Mouse (Mus musculus): Measurements from ENCODE around the gene Eif2d.

The Eif2d gene

DNA sequence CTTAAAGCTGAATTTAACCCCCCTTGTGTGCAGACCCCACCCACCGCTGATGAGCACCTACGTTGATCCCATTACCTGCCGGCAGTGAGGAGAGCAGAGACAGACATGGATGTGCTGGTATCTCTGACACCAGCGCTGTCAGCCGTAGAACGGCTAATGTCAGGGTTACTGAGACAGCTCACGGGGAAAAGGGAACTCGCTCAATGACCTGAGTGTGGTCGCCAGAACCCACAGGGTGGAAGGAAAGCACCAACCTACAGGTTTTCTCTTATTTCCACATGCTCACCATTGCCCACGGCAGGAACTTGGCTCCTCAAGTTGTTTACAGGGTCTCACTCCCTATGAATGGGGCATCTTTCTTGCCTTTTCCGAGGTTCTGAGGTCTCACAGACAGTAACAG is 66.0 kb downstream of the Eif2d start:
- DNase-seq = no peak

DNA sequence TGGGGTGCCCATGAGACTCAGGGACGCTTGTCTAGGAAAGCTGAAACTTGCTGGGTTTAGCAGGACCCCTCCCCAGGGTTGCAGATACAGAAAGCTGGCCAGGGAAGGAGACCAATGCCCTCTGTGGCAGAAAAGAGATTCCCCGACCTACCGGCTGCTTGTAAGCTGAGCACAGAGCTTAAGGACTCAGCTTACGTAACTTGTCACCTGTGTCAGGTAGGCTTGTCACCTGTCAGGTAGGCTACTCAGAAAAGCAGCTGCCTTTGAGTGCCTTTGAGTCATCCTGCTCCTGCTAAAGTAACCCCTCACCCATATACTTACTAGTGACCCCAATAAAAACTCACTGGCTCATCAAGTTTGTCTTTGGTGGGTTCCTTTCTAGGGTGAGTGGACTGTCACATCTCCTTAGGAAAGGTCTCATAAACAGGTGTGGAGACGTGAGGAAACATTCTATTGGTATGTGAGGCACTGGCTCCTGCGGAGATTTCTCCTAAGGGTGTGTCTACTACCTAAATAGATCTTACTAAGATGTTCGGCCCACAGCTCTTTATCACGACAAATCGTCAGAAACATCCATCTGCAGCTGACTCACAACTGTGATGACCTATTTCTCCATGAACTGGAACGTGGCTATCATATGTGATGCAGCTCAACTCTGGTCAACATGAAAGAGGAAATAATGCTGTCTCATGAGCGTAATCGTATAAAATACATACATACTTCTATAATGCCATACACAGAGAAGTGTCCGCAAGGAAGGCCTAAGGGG is 69.0 kb downstream of the Eif2d start:
- DNase-seq = no peak

DNA sequence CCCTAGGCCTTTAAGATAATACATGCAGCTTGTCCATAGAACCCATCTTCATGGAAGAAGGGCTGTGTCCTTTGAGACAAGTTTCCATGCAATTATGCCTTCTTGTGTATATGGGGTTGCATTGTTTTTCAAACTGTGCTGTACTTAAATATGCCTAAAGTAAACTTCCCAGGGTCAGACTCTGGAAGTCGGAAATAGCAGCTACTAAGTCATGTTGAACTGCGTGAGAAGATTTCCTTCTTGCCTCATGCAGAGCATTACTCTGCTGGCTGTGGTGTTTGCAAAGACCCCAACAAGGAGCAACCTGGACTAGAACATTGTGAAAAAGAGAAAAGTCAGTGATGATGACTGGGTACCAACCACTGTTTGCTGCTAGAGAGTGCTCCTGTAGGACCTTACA is 70.4 kb downstream of the Eif2d start:
- no peak for DNase-seq

DNA sequence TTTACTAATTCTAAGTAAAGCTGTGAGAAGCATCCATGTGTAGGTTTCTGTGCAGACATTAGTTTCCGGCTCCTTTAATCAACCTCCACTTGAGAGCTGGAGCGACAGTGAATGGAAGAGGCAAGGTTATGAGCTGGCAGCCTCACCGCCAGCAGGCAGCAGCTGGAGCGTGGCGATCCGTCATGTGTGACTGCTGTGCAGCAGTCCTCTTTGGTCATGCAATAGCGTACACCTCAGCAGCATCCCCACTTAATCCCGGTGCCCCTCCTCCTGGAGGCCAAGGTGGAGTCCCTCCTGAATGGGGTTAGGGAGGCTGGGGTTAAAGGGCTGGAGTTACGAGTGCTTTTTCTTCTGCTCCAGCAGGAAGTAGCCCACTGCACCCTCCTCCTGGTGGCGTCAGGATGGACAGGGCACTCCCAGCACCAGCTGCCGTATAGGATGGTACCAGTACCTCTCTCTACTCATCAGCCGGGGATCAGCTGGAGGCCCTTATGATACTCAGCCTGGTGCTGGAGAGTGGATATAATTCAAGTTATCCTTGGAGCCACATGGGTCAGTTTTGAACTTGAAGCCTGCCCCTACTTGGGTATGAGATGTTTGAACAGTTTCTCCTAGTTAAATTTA is 72.0 kb downstream of the Eif2d start:
- no peak for DNase-seq

DNA sequence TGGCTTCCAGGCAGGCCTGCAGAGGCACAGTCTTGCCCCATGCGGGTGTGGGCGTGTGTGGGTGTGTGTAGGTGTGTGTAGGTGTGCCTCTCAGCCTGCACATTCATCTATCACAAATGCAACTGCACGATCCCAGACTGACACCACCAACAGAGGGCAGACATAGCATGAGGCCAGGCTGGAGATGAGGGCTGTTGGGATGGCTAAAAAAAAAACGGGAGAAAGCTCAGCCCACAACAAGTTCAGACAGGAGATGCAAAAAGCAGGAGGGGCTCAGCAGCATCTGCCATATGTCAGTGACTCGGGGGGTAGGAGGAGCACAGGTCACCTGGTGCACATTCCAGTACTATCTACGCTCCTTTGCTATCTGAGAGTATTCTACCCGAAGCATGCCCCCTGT is 75.2 kb downstream of the Eif2d start:
- DNase-seq = no peak

DNA sequence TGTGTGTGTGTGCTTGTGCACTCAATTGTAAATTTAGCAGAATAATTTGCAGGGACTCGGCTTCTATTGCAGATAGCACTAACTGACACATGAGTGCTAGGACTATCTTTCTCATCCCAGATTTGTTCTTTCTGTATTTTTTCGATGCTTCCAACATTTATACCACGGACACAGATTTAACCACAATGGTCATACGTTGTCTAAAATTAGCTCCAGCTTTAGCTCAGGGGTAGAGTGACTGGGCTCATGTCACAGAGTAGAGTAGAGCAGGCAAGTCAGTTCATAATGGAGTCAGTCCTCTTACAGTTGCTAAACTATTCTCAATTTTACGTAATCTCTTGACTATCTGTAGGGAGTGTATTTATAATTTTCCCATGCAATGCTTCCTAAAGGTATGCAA is 75.7 kb downstream of the Eif2d start:
- DNase-seq = no peak

DNA sequence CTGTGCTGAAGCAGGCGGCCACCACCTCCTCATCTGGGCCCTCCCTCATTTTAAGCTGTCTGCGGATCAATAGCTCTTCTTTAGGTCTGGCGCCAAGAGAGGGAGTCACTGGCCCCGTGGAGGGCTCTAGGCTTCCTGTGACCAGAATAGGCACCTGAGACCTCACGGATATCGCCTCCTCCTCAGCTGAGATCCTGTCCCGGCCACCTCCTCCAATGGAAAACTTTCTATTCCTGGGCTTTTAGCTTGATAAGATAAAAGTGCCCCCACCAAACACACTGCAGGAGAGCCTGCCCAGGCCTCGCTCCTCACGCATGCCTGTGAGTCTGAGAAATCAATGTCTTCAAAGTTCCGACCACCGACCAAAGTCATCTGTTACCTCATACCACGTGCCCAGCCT is 80.5 kb downstream of the Eif2d start:
- no peak for DNase-seq

DNA sequence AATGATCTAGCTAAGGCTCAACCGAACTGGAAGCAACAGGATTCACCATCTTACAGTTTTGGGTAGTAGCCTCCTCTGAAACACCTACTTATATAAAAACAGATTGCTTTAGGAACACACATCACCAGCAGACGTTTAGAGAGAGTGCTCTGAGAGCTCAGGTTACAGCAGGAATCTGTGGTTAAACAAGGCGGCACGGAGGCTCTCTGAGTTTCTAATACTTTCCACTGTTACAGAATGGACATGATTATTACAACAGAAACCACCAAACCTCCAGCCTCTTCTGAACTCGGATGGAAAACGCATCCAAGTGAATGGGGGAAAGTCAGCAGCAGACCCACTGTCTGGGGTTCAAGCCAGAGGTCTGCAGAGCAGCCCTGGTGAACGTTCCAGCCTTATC is 83.1 kb downstream of the Eif2d start:
- DNase-seq = no peak

Measured in liver (tissue).